In the genomic region with DNA sequence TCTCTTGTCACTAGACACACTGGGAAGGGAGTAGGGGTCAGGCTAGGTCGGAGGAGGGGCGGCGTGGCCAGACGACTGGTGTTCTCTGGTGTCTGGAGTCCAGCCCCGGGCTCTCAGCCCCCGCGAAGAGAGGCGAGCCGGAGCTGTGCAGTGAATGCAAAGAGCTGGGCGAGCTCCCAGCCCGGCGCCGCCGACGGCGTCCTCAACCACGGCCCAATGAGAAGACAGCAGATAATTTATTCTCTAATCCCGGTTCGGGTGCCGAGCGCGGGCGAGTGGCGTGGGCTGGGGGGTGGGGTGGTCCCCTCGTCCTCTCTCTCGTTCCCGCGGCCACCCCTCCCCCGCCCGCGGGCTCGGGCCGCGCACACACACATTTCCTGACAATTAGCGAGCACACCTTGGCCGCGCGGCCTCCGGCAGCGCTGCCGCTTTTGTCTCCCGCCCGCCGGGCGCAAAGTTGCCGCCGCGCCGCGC, we compare ENCODE assay signal across 10 mouse cellular contexts. TPM values are rescaled to one million over a fixed set of nuclear protein-coding genes. Genes with fewer than 3 reads are reported as not detected.
DNase-seq lines count a peak whose midpoint lies in the region; ATAC-seq and TF ChIP-seq lines count a peak whose summit lies in the region.
"Had no signal": no experiment of that assay in that cellular context is flagged by ENCODE, and none has a peak within 500 bp of the region (broad histone marks: within the 10 kb centered on the region; RNA-seq: fewer than 3 reads in every experiment).

No protein-coding gene starts in this region.

- 0 out of 2 replicates have a peak, but pooled peaks cover 3% of the 10 kb centered on the region for H3K4me1 ChIP-seq in cerebellum, adult 2 months (ENCODE audit: control insufficient read depth, insufficient read depth, low read length)
- H3K4me1 ChIP-seq in forebrain, embryonic 15.5 days, result peaks cover 42% of the 10 kb centered on the region

- no peak for TF ChIP-seq POLR2A in cerebellum, adult 2 months (IDR thresholded peaks at IDR 0.05; ENCODE audit: borderline replicate concordance, insufficient read depth, low read length)

- WGBS in cerebellum, adult 2 months, result 2% methylated on average over 49 of the region's 50 CpGs
- under 1% methylated on average over 45 of the region's 50 CpGs for WGBS in forebrain, embryonic 15.5 days

- peak overlapping the region; percentile 100 for H3K9ac ChIP-seq in forebrain, embryonic 15.5 days (replicated peaks)

- no peak for TF ChIP-seq CTCF in cerebellum, adult 2 months (IDR thresholded peaks at IDR 0.05; ENCODE audit: borderline replicate concordance, insufficient read depth, low read depth, low read length)

- H3K27me3 ChIP-seq in cerebellum, adult 2 months (ENCODE audit: control insufficient read depth, insufficient read depth, low read length), result 0 out of 2 replicates have a peak, but pooled peaks cover 1% of the 10 kb centered on the region
- H3K27me3 ChIP-seq in forebrain, embryonic 15.5 days, result no peaks in the 10 kb centered on the region

- H3K4me2 ChIP-seq in forebrain, embryonic 15.5 days (replicated peaks), result peak overlapping the region; percentile 65

- H3K36me3 ChIP-seq in forebrain, embryonic 15.5 days, result no peaks in the 10 kb centered on the region

- ATAC-seq in forebrain, embryonic 15.5 days (replicated peaks), result peak; percentile 80

- H3K9me3 ChIP-seq in forebrain, embryonic 15.5 days, result no peaks in the 10 kb centered on the region

- no peak overlapping the region for H3K27ac ChIP-seq in cerebellum, adult 2 months (ENCODE audit: insufficient read depth, low read length)
- peak overlapping the region; percentile 99 for H3K27ac ChIP-seq in forebrain, embryonic 15.5 days (replicated peaks)

- DNase-seq in cerebellum, adult 2 months, result peak; percentile 53 to 55
- DNase-seq in cerebellum, adult 8-10 months, result no peak
- peak; percentile 78 for DNase-seq in R1 (ENCODE audit: low read depth, low spot score)
- DNase-seq in kidney, postnatal 14 days, result peak; percentile 45
- peak; percentile 24 for DNase-seq in lung, postnatal 36 days
- DNase-seq in right cerebral cortex, postnatal 25 days, result peak; percentile 73
- no peak for DNase-seq in yolk sac, embryonic 10.5 days (ENCODE audit: low spot score)

- H3K4me3 ChIP-seq in cerebellum, adult 2 months (replicated peaks; ENCODE audit: insufficient read depth, low read depth, low read length), result peak overlapping the region; percentile 53
- H3K4me3 ChIP-seq in forebrain, embryonic 15.5 days, result peak overlapping the region; percentile 94

RNA-seq across cellular contexts. Expression of a gene that starts 1.2 kb away (rescaled TPM):
- 7.1 and 7.6 TPM in 2 replicates for polyA plus RNA-seq in cerebellum, adult 2 months (2012; rRNA removed)
- 13.9 and 16.2 TPM in 2 replicates for polyA plus RNA-seq in forebrain, embryonic 15.5 days (2015; fragmentation: Nextera tagmentation; extraction: Ambion mirVana)

RNA-seq across cellular contexts. Expression of a gene that starts 1.2 kb away (rescaled TPM):
- polyA plus RNA-seq in cerebellum, adult 2 months (2012; rRNA removed), result 3.2 and 3.6 TPM in 2 replicates
- polyA plus RNA-seq in forebrain, embryonic 15.5 days (2015; fragmentation: Nextera tagmentation; extraction: Ambion mirVana), result 2.5 and 2.8 TPM in 2 replicates

RNA-seq across cellular contexts. Expression of a gene that starts 39.5 kb away (rescaled TPM):
- not detected in 2 replicates for polyA plus RNA-seq in cerebellum, adult 2 months (2012; rRNA removed)
- polyA plus RNA-seq in forebrain, embryonic 15.5 days (2015; fragmentation: Nextera tagmentation; extraction: Ambion mirVana), result 0.56 and 0.60 TPM in 2 replicates
- polyA plus RNA-seq: C2C12; frontal cortex, adult 2 months had no signal

RNA-seq across cellular contexts. Expression of a gene that starts 50.6 kb away (rescaled TPM):
- polyA plus RNA-seq in cerebellum, adult 2 months (2012; rRNA removed), result 32.1 and 35.8 TPM in 2 replicates
- 0.18 and 0.69 TPM in 2 replicates for polyA plus RNA-seq in forebrain, embryonic 15.5 days (2015; fragmentation: Nextera tagmentation; extraction: Ambion mirVana)

Comparison
In these comparisons a context has a peak if more than half of its experiments do, and no peak if none do; other contexts are left out.
1. DNase-seq: peak in cerebellum, adult 2 months (2 of 2), R1 (single experiment), kidney, postnatal 14 days (single experiment), lung, postnatal 36 days (single experiment) and right cerebral cortex, postnatal 25 days (single experiment); none in cerebellum, adult 8-10 months (single experiment) and yolk sac, embryonic 10.5 days (single experiment).